Mouse (Mus musculus): ENCODE measurements around the gene Ctsk.
"Not testable (repeated sequence)": the region's sequence is repeated elsewhere in the genome, so short reads cannot be mapped to it uniquely, and the experiment has no call there.

The Ctsk gene

GRCm38 (mm10) chr3:95526111-95526510, 27.1 kb downstream of the Ctsk start:
- DNase-seq: no peak

GRCm38 (mm10) chr3:95526622-95527211, 27.7 kb downstream of the Ctsk start, which contains the start of gene Ctss:
Gene Ctss, plus strand, starts transcription at chr3:95526786.
- DNase-seq: no peak

- no peak for DNase-seq
Observed at GRCm38 (mm10) chr3:95529814-95530213, 30.8 kb downstream of the Ctsk start.

GRCm38 (mm10) chr3:95531025-95531424, 32.0 kb downstream of the Ctsk start:
- DNase-seq: no peak

GRCm38 (mm10) chr3:95533364-95533763, 34.3 kb downstream of the Ctsk start:
- DNase-seq: no peak

GRCm38 (mm10) chr3:95534927-95535326, 35.9 kb downstream of the Ctsk start:
- DNase-seq: no peak

GRCm38 (mm10) chr3:95538936-95539335, 39.9 kb downstream of the Ctsk start:
- no peak for DNase-seq

GRCm38 (mm10) chr3:95539837-95540236, 40.8 kb downstream of the Ctsk start:
- no peak for DNase-seq

- not testable (repeated sequence) for DNase-seq
Observed at GRCm38 (mm10) chr3:95541186-95541585, 42.1 kb downstream of the Ctsk start.

GRCm38 (mm10) chr3:95542171-95542570, 43.1 kb downstream of the Ctsk start:
- no peak for DNase-seq

- DNase-seq: no peak
Observed at GRCm38 (mm10) chr3:95542981-95543380, 43.9 kb downstream of the Ctsk start.

GRCm38 (mm10) chr3:95550176-95550575, 51.1 kb downstream of the Ctsk start:
- no peak for DNase-seq

- DNase-seq: no peak
Observed at GRCm38 (mm10) chr3:95553986-95554385, 54.9 kb downstream of the Ctsk start.

All from kidney, postnatal 10 days (tissue).